Mouse (Mus musculus) MEL (cell line): Measurements from ENCODE around the gene Rpl35. TPM values are rescaled to one million over a fixed set of nuclear protein-coding genes. Genes with fewer than 3 reads are reported as not detected.

Source experiments
- DNase-seq: peaks from one replicate; pipeline ENCODE4 v3.0.0; 2011; ENCODE audit warnings: low read depth, low spot score
- H3K27ac ChIP-seq: 2 replicates; pipeline ENCODE4 v1.5.1; 2012; ENCODE audit warnings: low read depth, mild to moderate bottlenecking, control low read depth, low read length, moderate library complexity; ENCODE audit not compliant: control insufficient read depth
- H3K27me3 ChIP-seq, 2 experiments: fragments of 150-350 bp in 1 of 2; sonication (generic) in 1 of 2; 2 replicates each; pipeline ENCODE4 v1.6.1; 2012; ENCODE audit warnings: low read length in 2 of 2, mild to moderate bottlenecking in 2 of 2, improper control_type of control experiment in 1 of 2, moderate library complexity in 1 of 2; ENCODE audit not compliant: insufficient read depth in 2 of 2, control insufficient read depth in 1 of 2
- H3K36me3 ChIP-seq, 2 experiments: 2 replicates each; pipeline ENCODE4 v1.6.1; 2012 to 2014; ENCODE audit warnings: low read length in 2 of 2, improper control_type of control experiment in 1 of 2, inconsistent platforms in 1 of 2, mild to moderate bottlenecking in 1 of 2; ENCODE audit not compliant: insufficient read depth in 2 of 2, control insufficient read depth in 1 of 2
- H3K4me1 ChIP-seq, 2 experiments: fragments of 150-350 bp in 1 of 2; sonication (generic) in 1 of 2; 2 replicates each; pipeline ENCODE4 v1.6.1; 2012; ENCODE audit warnings: low read length in 2 of 2, improper control_type of control experiment in 1 of 2, mild to moderate bottlenecking in 1 of 2; ENCODE audit not compliant: insufficient read depth in 2 of 2, control insufficient read depth in 1 of 2
- H3K4me3 ChIP-seq, 2 experiments: fragments of 150-350 bp in 1 of 2; sonication (generic) in 1 of 2; 2 replicates each; pipeline ENCODE4 v1.5.1; 2012; ENCODE audit warnings: low read depth in 2 of 2, low read length in 2 of 2, mild to moderate bottlenecking in 2 of 2, moderate library complexity in 2 of 2, control low read depth in 1 of 2, improper control_type of control experiment in 1 of 2; ENCODE audit not compliant: control insufficient read depth in 1 of 2, insufficient read depth in 1 of 2
- H3K79me2 ChIP-seq: 2 replicates; pipeline ENCODE4 v1.6.1; 2012; ENCODE audit warnings: mild to moderate bottlenecking, low read length, moderate library complexity; ENCODE audit not compliant: control insufficient read depth, poor library complexity, insufficient read depth
- H3K9ac ChIP-seq: 2 replicates; pipeline ENCODE4 v1.6.1; 2012; ENCODE audit warnings: low read depth, mild to moderate bottlenecking, control low read depth, low read length, moderate library complexity; ENCODE audit not compliant: control insufficient read depth, poor library complexity, severe bottlenecking
- H3K9me3 ChIP-seq: fragments of 150-350 bp; sonication (generic); replicated peaks from 2 replicates; pipeline ENCODE4 v1.6.1; 2012; ENCODE audit warnings: mild to moderate bottlenecking, low read length, improper control_type of control experiment, moderate library complexity; ENCODE audit not compliant: insufficient read depth
- BHLHE40 ChIP-seq: IDR thresholded peaks from 2 replicates; pipeline ENCODE4 v1.6.1; 2012; ENCODE audit warnings: low read depth, mild to moderate bottlenecking, inconsistent platforms, low read length, improper control_type of control experiment, borderline replicate concordance
- CHD1 ChIP-seq: IDR thresholded peaks from 2 replicates; pipeline ENCODE4 v1.6.1; 2012; ENCODE audit warnings: low read depth, mild to moderate bottlenecking, inconsistent platforms, low read length, improper control_type of control experiment
- CHD2 ChIP-seq: IDR thresholded peaks from 2 replicates; pipeline ENCODE4 v1.6.1; 2011; ENCODE audit warnings: low read length, improper control_type of control experiment
- CTCF ChIP-seq, 3 experiments: IDR thresholded peaks in 2 of 3; conservative IDR thresholded peaks in 1 of 3; 2 replicates each; pipeline ENCODE4 v1.5.1; 2011 to 2012; ENCODE audit warnings: low read length in 3 of 3, low read depth in 2 of 3, mild to moderate bottlenecking in 2 of 3, improper control_type of control experiment in 1 of 3, inconsistent platforms in 1 of 3, mixed read lengths in 1 of 3, moderate library complexity in 1 of 3; ENCODE audit not compliant: control insufficient read depth in 1 of 3, insufficient read depth in 1 of 3, poor library complexity in 1 of 3, severe bottlenecking in 1 of 3
- ELF1 ChIP-seq: IDR thresholded peaks from 2 replicates; pipeline ENCODE4 v1.6.1; 2014; ENCODE audit warnings: low read depth, mild to moderate bottlenecking, inconsistent platforms, low read length, improper control_type of control experiment, moderate library complexity
- ETS1 ChIP-seq: IDR thresholded peaks from 2 replicates; pipeline ENCODE4 v1.6.1; 2012; ENCODE audit warnings: low read depth, mild to moderate bottlenecking, inconsistent platforms, low read length, improper control_type of control experiment, moderate library complexity
- JUND ChIP-seq: IDR thresholded peaks from 2 replicates; pipeline ENCODE4 v1.6.1; 2011; ENCODE audit warnings: low read depth, mild to moderate bottlenecking, improper control_type of control experiment, low read length
- KAT2A ChIP-seq: conservative IDR thresholded peaks from 2 replicates; pipeline ENCODE4 v1.6.1; 2012; ENCODE audit warnings: low read depth, low read length, improper control_type of control experiment, inconsistent platforms
- MAFK ChIP-seq: IDR thresholded peaks from 2 replicates; pipeline ENCODE4 v1.6.1; 2011; ENCODE audit warnings: low read depth, mild to moderate bottlenecking, low read length, improper control_type of control experiment, borderline replicate concordance
- MAZ ChIP-seq: IDR thresholded peaks from 2 replicates; pipeline ENCODE4 v1.6.1; 2012; ENCODE audit warnings: low read depth, mild to moderate bottlenecking, inconsistent platforms, low read length, improper control_type of control experiment
- MYB ChIP-seq: IDR thresholded peaks from 2 replicates; pipeline ENCODE4 v1.6.1; 2011; ENCODE audit warnings: mild to moderate bottlenecking, low read depth, low read length, improper control_type of control experiment
- MYC ChIP-seq: IDR thresholded peaks from 2 replicates; pipeline ENCODE4 v1.6.1; 2011; ENCODE audit warnings: low read depth, mild to moderate bottlenecking, low read length, improper control_type of control experiment, moderate library complexity
- NRF1 ChIP-seq: IDR thresholded peaks from 2 replicates; pipeline ENCODE4 v1.6.1; 2014; ENCODE audit warnings: low read depth, mild to moderate bottlenecking, inconsistent platforms, low read length, improper control_type of control experiment, moderate library complexity; ENCODE audit not compliant: poor library complexity, insufficient read depth, severe bottlenecking
- RAD21 ChIP-seq: IDR thresholded peaks from 2 replicates; pipeline ENCODE4 v1.6.1; 2011; ENCODE audit warnings: mild to moderate bottlenecking, low read depth, low read length, improper control_type of control experiment
- SIN3A ChIP-seq: IDR thresholded peaks from 2 replicates; pipeline ENCODE4 v1.6.1; 2012; ENCODE audit warnings: low read length, improper control_type of control experiment, inconsistent platforms
- SMC3 ChIP-seq: IDR thresholded peaks from 2 replicates; pipeline ENCODE4 v1.6.1; 2011; ENCODE audit warnings: low read depth, low read length, improper control_type of control experiment
- TBP ChIP-seq: IDR thresholded peaks from 2 replicates; pipeline ENCODE4 v1.8.0; 2011; ENCODE audit warnings: low read depth, low read length, improper control_type of control experiment
- polyA plus RNA-seq, 2 experiments: library from polyadenylated mRNA; stranded (reverse) in 1 of 2; unstranded in 1 of 2; fragments of >175 nt in 1 of 2; fragments of >200 nt in 1 of 2; gene quantifications; 2 replicates each; pipeline versions ENCODE4 v1.2.1 to v1.2.4; 2012; ENCODE audit warnings: low replicate concordance in 2 of 2, low read depth in 1 of 2; ENCODE audit not compliant: insufficient read length in 2 of 2, insufficient read depth in 1 of 2, missing spikeins in 1 of 2
- total RNA-seq: library from RNA; depleted of rRNA; stranded (reverse); fragments of 300-350 nt; gene quantifications from 2 replicates; pipeline ENCODE4 v1.2.3, GENCODE M21; 2012

The Rpl35 gene
- total and polyA plus RNA-seq, 3 experiments = 930 to 1,814 TPM; not detected in 1

DNA sequence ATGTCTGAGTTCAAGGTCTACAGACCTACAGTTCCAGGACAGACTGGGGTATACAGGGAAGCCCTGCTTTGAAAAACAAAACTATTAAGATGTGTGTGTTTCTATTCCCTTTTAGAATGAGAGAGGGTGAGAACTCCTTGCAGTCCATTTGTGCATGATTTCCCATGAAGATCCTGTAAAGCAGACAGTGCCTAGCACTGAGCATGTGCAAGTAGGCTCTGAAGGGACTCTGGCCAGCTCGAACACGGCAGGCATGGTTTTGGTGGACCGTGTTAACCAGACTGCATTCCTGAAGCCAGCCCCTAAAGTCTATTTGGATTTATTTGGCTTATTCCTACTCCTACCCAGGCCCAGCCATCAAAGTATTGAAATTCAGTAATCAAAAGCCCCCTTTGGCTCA lies 6.5 kb upstream of the Rpl35 start:
- Histone ChIP-seq H3K9ac (no peak overlapping the region), H3K4me1 (peaks cover 16 to 23% of the 10 kb centered on the region in 2 experiments), H3K36me3 (peaks cover 9 to 24% of the 10 kb centered on the region in 2 experiments), H3K27ac (no peak overlapping the region; the same call in 1 of the 2 replicates), H3K9me3 (no peaks in the 10 kb centered on the region), H3K4me3 (no peak overlapping the region), H3K27me3 (no peaks in the 10 kb centered on the region), H3K79me2 (peaks cover 30% of the 10 kb centered on the region)
- no peak for TF ChIP-seq JUND
- TF ChIP-seq ELF1 = no peak
- TF ChIP-seq RAD21 = no peak
- TF ChIP-seq MYC = no peak
- TF ChIP-seq MYB = no peak
- TF ChIP-seq ETS1 = no peak
- no peak for TF ChIP-seq CTCF (IDR thresholded peaks at IDR 0.05 in 2 of 3, conservative IDR thresholded peaks at IDR 0.05 in 1 of 3; ENCODE audit: control insufficient read depth in 1 of 3, insufficient read depth in 1 of 3, low read depth in 2 of 3, low read length in 3 of 3, poor library complexity in 1 of 3, severe bottlenecking in 1 of 3)
- TF ChIP-seq SIN3A = no peak
- no peak for TF ChIP-seq MAZ
- no peak for TF ChIP-seq MAFK
- TF ChIP-seq TBP = no peak
- no peak for TF ChIP-seq BHLHE40
- no peak for TF ChIP-seq SMC3
- TF ChIP-seq CHD2 = no peak
- TF ChIP-seq CHD1 = no peak
- no peak for DNase-seq

DNA sequence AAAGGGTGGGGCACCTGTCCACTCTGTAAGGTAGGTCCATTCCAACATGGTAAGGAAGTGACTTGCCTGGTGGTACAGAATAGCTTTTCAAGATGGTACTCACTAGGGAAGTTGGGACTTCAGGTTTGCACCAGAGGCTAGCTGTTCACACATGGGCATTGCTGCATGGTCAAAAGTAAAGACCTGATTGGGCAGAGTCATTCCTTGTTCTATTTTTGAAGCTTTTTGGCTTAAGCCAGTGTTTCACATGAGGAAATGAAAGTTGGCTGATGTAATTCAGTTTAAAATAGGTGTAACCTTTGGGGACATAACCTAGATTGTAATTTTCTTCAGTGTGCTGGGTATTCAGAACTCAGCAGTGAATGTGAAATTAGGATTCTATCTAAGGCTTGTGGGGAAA lies 5.8 kb upstream of the Rpl35 start:
- Histone ChIP-seq H3K4me3 (no peak overlapping the region), H3K27ac (peak overlapping the region; percentile 63), H3K4me1 (peaks cover 19 to 28% of the 10 kb centered on the region in 2 experiments)
- TF ChIP-seq KAT2A (0 out of 2 replicates have a peak, but pooled peaks have one; percentile 25), NRF1 (no peak)
- TF ChIP-seq, all 39 proteins: peak for 1
- Histone ChIP-seq H3K79me2 (peaks cover 31% of the 10 kb centered on the region), H3K9ac (peak overlapping the region; percentile 23; the same call in 1 of the 2 replicates), H3K9me3 (no peaks in the 10 kb centered on the region), H3K27me3 (no peaks in the 10 kb centered on the region), H3K36me3 (peaks cover 9 to 28% of the 10 kb centered on the region in 2 experiments)
- DNase-seq = peak; percentile 55
